Mouse (Mus musculus) MEL (cell line): Measurements from ENCODE around the gene Htr7. TPM values are rescaled to one million over a fixed set of nuclear protein-coding genes. Genes with fewer than 3 reads are reported as not detected.

ENCODE experiments used
- DNase-seq: peaks from one replicate; pipeline ENCODE4 v3.0.0; 2011; ENCODE audit warnings: low read depth, low spot score
- H3K27ac ChIP-seq: 2 replicates; pipeline ENCODE4 v1.5.1; 2012; ENCODE audit warnings: low read depth, mild to moderate bottlenecking, control low read depth, low read length, moderate library complexity; ENCODE audit not compliant: control insufficient read depth
- H3K27me3 ChIP-seq, 2 experiments: fragments of 150-350 bp in 1 of 2; sonication (generic) in 1 of 2; 2 replicates each; pipeline ENCODE4 v1.6.1; 2012; ENCODE audit warnings: low read length in 2 of 2, mild to moderate bottlenecking in 2 of 2, improper control_type of control experiment in 1 of 2, moderate library complexity in 1 of 2; ENCODE audit not compliant: insufficient read depth in 2 of 2, control insufficient read depth in 1 of 2
- H3K36me3 ChIP-seq, 2 experiments: 2 replicates each; pipeline ENCODE4 v1.6.1; 2012 to 2014; ENCODE audit warnings: low read length in 2 of 2, improper control_type of control experiment in 1 of 2, inconsistent platforms in 1 of 2, mild to moderate bottlenecking in 1 of 2; ENCODE audit not compliant: insufficient read depth in 2 of 2, control insufficient read depth in 1 of 2
- H3K4me1 ChIP-seq, 2 experiments: fragments of 150-350 bp in 1 of 2; sonication (generic) in 1 of 2; 2 replicates each; pipeline ENCODE4 v1.6.1; 2012; ENCODE audit warnings: low read length in 2 of 2, improper control_type of control experiment in 1 of 2, mild to moderate bottlenecking in 1 of 2; ENCODE audit not compliant: insufficient read depth in 2 of 2, control insufficient read depth in 1 of 2
- H3K4me3 ChIP-seq, 2 experiments: fragments of 150-350 bp in 1 of 2; sonication (generic) in 1 of 2; 2 replicates each; pipeline ENCODE4 v1.5.1; 2012; ENCODE audit warnings: low read depth in 2 of 2, low read length in 2 of 2, mild to moderate bottlenecking in 2 of 2, moderate library complexity in 2 of 2, control low read depth in 1 of 2, improper control_type of control experiment in 1 of 2; ENCODE audit not compliant: control insufficient read depth in 1 of 2, insufficient read depth in 1 of 2
- H3K79me2 ChIP-seq: 2 replicates; pipeline ENCODE4 v1.6.1; 2012; ENCODE audit warnings: mild to moderate bottlenecking, low read length, moderate library complexity; ENCODE audit not compliant: control insufficient read depth, poor library complexity, insufficient read depth
- H3K9ac ChIP-seq: 2 replicates; pipeline ENCODE4 v1.6.1; 2012; ENCODE audit warnings: low read depth, mild to moderate bottlenecking, control low read depth, low read length, moderate library complexity; ENCODE audit not compliant: control insufficient read depth, poor library complexity, severe bottlenecking
- H3K9me3 ChIP-seq: fragments of 150-350 bp; sonication (generic); replicated peaks from 2 replicates; pipeline ENCODE4 v1.6.1; 2012; ENCODE audit warnings: mild to moderate bottlenecking, low read length, improper control_type of control experiment, moderate library complexity; ENCODE audit not compliant: insufficient read depth
- BHLHE40 ChIP-seq: IDR thresholded peaks from 2 replicates; pipeline ENCODE4 v1.6.1; 2012; ENCODE audit warnings: low read depth, mild to moderate bottlenecking, inconsistent platforms, low read length, improper control_type of control experiment, borderline replicate concordance
- CHD1 ChIP-seq: IDR thresholded peaks from 2 replicates; pipeline ENCODE4 v1.6.1; 2012; ENCODE audit warnings: low read depth, mild to moderate bottlenecking, inconsistent platforms, low read length, improper control_type of control experiment
- CHD2 ChIP-seq: IDR thresholded peaks from 2 replicates; pipeline ENCODE4 v1.6.1; 2011; ENCODE audit warnings: low read length, improper control_type of control experiment
- CTCF ChIP-seq, 3 experiments: IDR thresholded peaks in 2 of 3; conservative IDR thresholded peaks in 1 of 3; 2 replicates each; pipeline ENCODE4 v1.5.1; 2011 to 2012; ENCODE audit warnings: low read length in 3 of 3, low read depth in 2 of 3, mild to moderate bottlenecking in 2 of 3, improper control_type of control experiment in 1 of 3, inconsistent platforms in 1 of 3, mixed read lengths in 1 of 3, moderate library complexity in 1 of 3; ENCODE audit not compliant: control insufficient read depth in 1 of 3, insufficient read depth in 1 of 3, poor library complexity in 1 of 3, severe bottlenecking in 1 of 3
- ELF1 ChIP-seq: IDR thresholded peaks from 2 replicates; pipeline ENCODE4 v1.6.1; 2014; ENCODE audit warnings: low read depth, mild to moderate bottlenecking, inconsistent platforms, low read length, improper control_type of control experiment, moderate library complexity
- EP300 ChIP-seq, 2 experiments: IDR thresholded peaks; 2 replicates each; pipeline ENCODE4 v1.6.1; 2011; ENCODE audit warnings: improper control_type of control experiment in 2 of 2, low read length in 2 of 2, low read depth in 1 of 2, mild to moderate bottlenecking in 1 of 2
- GABPA ChIP-seq: IDR thresholded peaks from 2 replicates; pipeline ENCODE4 v1.6.1; 2012; ENCODE audit warnings: low read depth, mild to moderate bottlenecking, inconsistent platforms, low read length, improper control_type of control experiment, moderate library complexity
- GATA1 ChIP-seq: IDR thresholded peaks from 2 replicates; pipeline ENCODE4 v1.6.1; 2011; ENCODE audit warnings: low read depth, low read length, improper control_type of control experiment
- KAT2A ChIP-seq: conservative IDR thresholded peaks from 2 replicates; pipeline ENCODE4 v1.6.1; 2012; ENCODE audit warnings: low read depth, low read length, improper control_type of control experiment, inconsistent platforms
- MAFK ChIP-seq: IDR thresholded peaks from 2 replicates; pipeline ENCODE4 v1.6.1; 2011; ENCODE audit warnings: low read depth, mild to moderate bottlenecking, low read length, improper control_type of control experiment, borderline replicate concordance
- MAX ChIP-seq: IDR thresholded peaks from 2 replicates; pipeline ENCODE4 v1.6.1; 2011; ENCODE audit warnings: low read length, improper control_type of control experiment
- NELFE ChIP-seq: IDR thresholded peaks from 2 replicates; pipeline ENCODE4 v1.6.1; 2011; ENCODE audit warnings: low read depth, low read length, improper control_type of control experiment
- NRF1 ChIP-seq: IDR thresholded peaks from 2 replicates; pipeline ENCODE4 v1.6.1; 2014; ENCODE audit warnings: low read depth, mild to moderate bottlenecking, inconsistent platforms, low read length, improper control_type of control experiment, moderate library complexity; ENCODE audit not compliant: poor library complexity, insufficient read depth, severe bottlenecking
- POLR2AphosphoS5 ChIP-seq: IDR thresholded peaks from 2 replicates; pipeline ENCODE4 v1.6.1; 2012; ENCODE audit warnings: low read depth, borderline replicate concordance, mild to moderate bottlenecking, inconsistent platforms, low read length, moderate library complexity, mixed read lengths
- SIN3A ChIP-seq: IDR thresholded peaks from 2 replicates; pipeline ENCODE4 v1.6.1; 2012; ENCODE audit warnings: low read length, improper control_type of control experiment, inconsistent platforms
- SMC3 ChIP-seq: IDR thresholded peaks from 2 replicates; pipeline ENCODE4 v1.6.1; 2011; ENCODE audit warnings: low read depth, low read length, improper control_type of control experiment
- USF1 ChIP-seq: IDR thresholded peaks from 2 replicates; pipeline ENCODE4 v1.6.1; 2014; ENCODE audit warnings: low read depth, mild to moderate bottlenecking, inconsistent platforms, low read length, improper control_type of control experiment, moderate library complexity
- ZKSCAN1 ChIP-seq: IDR thresholded peaks from 2 replicates; pipeline ENCODE4 v1.6.1; 2012; ENCODE audit warnings: low read depth, mild to moderate bottlenecking, inconsistent platforms, low read length, improper control_type of control experiment, moderate library complexity
- ZMIZ1 ChIP-seq: IDR thresholded peaks from 2 replicates; pipeline ENCODE4 v1.6.1; 2012; ENCODE audit warnings: low read depth, mild to moderate bottlenecking, inconsistent platforms, low read length, improper control_type of control experiment, moderate library complexity
- polyA plus RNA-seq, 2 experiments: library from polyadenylated mRNA; stranded (reverse) in 1 of 2; unstranded in 1 of 2; fragments of >175 nt in 1 of 2; fragments of >200 nt in 1 of 2; gene quantifications; 2 replicates each; pipeline versions ENCODE4 v1.2.1 to v1.2.4; 2012; ENCODE audit warnings: low replicate concordance in 2 of 2, low read depth in 1 of 2; ENCODE audit not compliant: insufficient read length in 2 of 2, insufficient read depth in 1 of 2, missing spikeins in 1 of 2
- total RNA-seq: library from RNA; depleted of rRNA; stranded (reverse); fragments of 300-350 nt; gene quantifications from 2 replicates; pipeline ENCODE4 v1.2.3, GENCODE M21; 2012

Gene Htr7
- total and polyA plus RNA-seq, 3 experiments: not detected

DNA sequence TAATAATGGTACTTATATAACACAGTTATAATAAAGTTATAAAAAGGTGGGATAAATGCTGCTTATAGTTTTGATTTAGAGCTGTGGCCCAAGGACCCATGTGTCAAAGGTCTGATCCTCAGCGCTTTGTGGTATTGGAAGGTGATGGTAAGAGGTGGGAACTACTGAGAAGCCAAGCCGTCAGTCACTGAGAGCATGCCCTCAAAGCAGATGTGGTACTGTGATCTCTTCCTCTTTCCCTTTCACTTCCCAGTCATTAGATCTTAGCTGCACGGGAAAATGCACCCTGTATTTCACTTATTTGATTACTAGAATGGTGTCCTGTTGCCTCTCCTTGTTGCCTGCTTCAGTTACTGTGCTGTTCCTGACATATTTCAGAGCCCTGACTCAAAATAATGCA, 59.9 kb downstream of the Htr7 start:
- H3K4me1 ChIP-seq: no peaks in the 10 kb centered on the region
- TF ChIP-seq POLR2AphosphoS5 (no peak), SIN3A (no peak), ELF1 (no peak), USF1 (no peak), CHD1 (no peak), CTCF (IDR thresholded peaks at IDR 0.05 in 2 of 3, conservative IDR thresholded peaks at IDR 0.05 in 1 of 3; ENCODE audit: control insufficient read depth in 1 of 3, insufficient read depth in 1 of 3, low read depth in 2 of 3, low read length in 3 of 3, poor library complexity in 1 of 3, severe bottlenecking in 1 of 3) (no peak), EP300 (IDR thresholded peaks at IDR 0.05; ENCODE audit: low read depth in 1 of 2, low read length in 2 of 2) (no peak), ZMIZ1 (no peak), BHLHE40 (no peak), ZKSCAN1 (no peak), MAFK (no peak), MAX (no peak), CHD2 (no peak)
- H3K9ac ChIP-seq: no peak overlapping the region
- no peaks in the 10 kb centered on the region for H3K36me3 ChIP-seq
- no peaks in the 10 kb centered on the region for H3K27me3 ChIP-seq
- no peak overlapping the region for H3K27ac ChIP-seq
- DNase-seq: no peak
- no peaks in the 10 kb centered on the region for H3K9me3 ChIP-seq
- H3K79me2 ChIP-seq: no peaks in the 10 kb centered on the region
- H3K4me3 ChIP-seq: no peak overlapping the region

DNA sequence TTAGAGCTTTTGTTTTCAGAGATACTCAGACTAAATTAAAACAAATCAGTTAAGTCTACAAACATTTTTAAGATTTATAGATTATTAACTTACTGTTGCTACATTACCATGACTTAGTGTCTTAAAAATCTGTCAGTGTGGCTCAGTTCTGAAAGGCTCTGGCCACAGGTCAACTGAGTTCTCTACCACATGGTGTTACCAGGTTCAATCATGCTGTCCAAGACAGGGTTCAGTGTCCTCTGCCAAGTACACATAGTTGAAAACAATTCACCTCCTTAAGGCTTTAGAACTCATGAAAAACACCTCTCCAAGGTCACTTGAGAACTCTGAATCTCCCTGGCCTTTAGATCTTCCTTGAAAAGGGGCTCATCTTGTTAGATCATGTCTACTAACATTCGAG, 69.8 kb downstream of the Htr7 start:
- Histone ChIP-seq H3K9me3 (no peaks in the 10 kb centered on the region), H3K4me3 (no peak overlapping the region), H3K27ac (no peak overlapping the region), H3K27me3 (no peaks in the 10 kb centered on the region), H3K79me2 (no peaks in the 10 kb centered on the region), H3K36me3 (no peaks in the 10 kb centered on the region), H3K4me1 (no peaks in the 10 kb centered on the region), H3K9ac (no peak overlapping the region)
- no peak for TF ChIP-seq GATA1
- no peak for TF ChIP-seq NRF1
- TF ChIP-seq NELFE: no peak
- no peak for TF ChIP-seq KAT2A
- DNase-seq: no peak

DNA sequence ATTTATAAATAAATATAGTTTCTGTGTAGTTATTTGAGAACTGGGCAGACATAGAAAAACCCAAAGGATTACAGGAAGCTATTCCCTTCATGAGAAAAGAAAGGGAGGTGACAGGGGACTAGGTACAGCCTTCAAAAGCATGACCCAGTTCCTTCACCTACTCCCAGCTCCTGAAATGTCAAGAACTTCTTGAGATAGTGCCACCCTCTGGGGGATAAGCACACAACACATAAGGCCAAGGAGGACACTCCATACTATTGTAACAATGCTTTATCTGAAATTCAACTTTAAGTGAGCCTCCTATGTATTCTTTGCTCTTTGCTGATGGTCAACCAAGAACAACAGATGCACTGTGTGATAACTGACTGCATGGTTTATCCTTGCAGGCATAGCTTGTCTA, 82.6 kb downstream of the Htr7 start:
- Histone ChIP-seq H3K4me1 (no peaks in the 10 kb centered on the region), H3K27me3 (no peaks in the 10 kb centered on the region), H3K9me3 (no peaks in the 10 kb centered on the region), H3K27ac (no peak overlapping the region), H3K9ac (no peak overlapping the region), H3K79me2 (no peaks in the 10 kb centered on the region), H3K36me3 (no peaks in the 10 kb centered on the region), H3K4me3 (no peak overlapping the region)
- TF ChIP-seq CTCF (IDR thresholded peaks at IDR 0.05 in 2 of 3, conservative IDR thresholded peaks at IDR 0.05 in 1 of 3; ENCODE audit: control insufficient read depth in 1 of 3, insufficient read depth in 1 of 3, low read depth in 2 of 3, low read length in 3 of 3, poor library complexity in 1 of 3, severe bottlenecking in 1 of 3) (peak in 1 of 3 experiments; percentile 8; a peak in 1 of 6 replicates), SMC3 (peak; percentile 31), GABPA (no peak)
- no peak for DNase-seq
